Mouse (Mus musculus) limb, embryonic 15.5 days (tissue): Measurements from ENCODE around the gene Serpina3a. TPM values are rescaled to one million over a fixed set of nuclear protein-coding genes. Genes with fewer than 3 reads are reported as not detected.

Source experiments
- ATAC-seq: fragments of 200-750 bp; cut with Nextera tagmentation; 2 replicates; pipeline ENCODE4 v1.8.0; 2017; ENCODE audit warnings: low read depth, moderate TSS enrichment; ENCODE audit not compliant: insufficient number of reproducible peaks, low FRiP score, low TSS enrichment
- H3K27ac ChIP-seq: fragments of 300-500 bp; sonication (generic); 2 replicates; pipeline ENCODE4 v1.5.1; 2015; ENCODE audit warnings: moderate library complexity, mild to moderate bottlenecking, inconsistent platforms
- H3K27me3 ChIP-seq: fragments of 300-500 bp; sonication (generic); 2 replicates; pipeline ENCODE4 v1.6.1; 2015; ENCODE audit warnings: inconsistent platforms
- H3K36me3 ChIP-seq: fragments of 300-500 bp; sonication (generic); 2 replicates; pipeline ENCODE4 v1.6.1; 2015; ENCODE audit warnings: inconsistent platforms
- H3K4me1 ChIP-seq: fragments of 300-500 bp; sonication (generic); 2 replicates; pipeline ENCODE4 v1.6.1; 2015; ENCODE audit warnings: inconsistent platforms
- H3K4me2 ChIP-seq: fragments of 300-500 bp; sonication (generic); 2 replicates; pipeline ENCODE4 v1.6.1; 2015; ENCODE audit warnings: mild to moderate bottlenecking, inconsistent platforms
- H3K4me3 ChIP-seq: fragments of 300-500 bp; sonication (generic); 2 replicates; pipeline ENCODE4 v1.5.1; 2015; ENCODE audit warnings: mild to moderate bottlenecking, inconsistent platforms
- H3K9ac ChIP-seq: fragments of 300-500 bp; sonication (generic); 2 replicates; pipeline ENCODE4 v1.6.1; 2015; ENCODE audit warnings: inconsistent platforms
- H3K9me3 ChIP-seq: fragments of 300-500 bp; sonication (generic); 2 replicates; pipeline ENCODE4 v1.6.1; 2016; ENCODE audit warnings: inconsistent platforms
- WGBS: fragments of 180-500 bp; shearing (Covaris S2); methylation state at CpG from one replicate; pipeline ENCODE4 v1.1.7; 2015; 5-methylcytosine and 5-hydroxymethylcytosine counted together
- polyA plus RNA-seq: library from polyadenylated mRNA; unstranded; fragments of >200 nt; fragmentation: Nextera tagmentation; extraction: Ambion mirVana; gene quantifications from 2 replicates; pipeline ENCODE4 v1.2.1, GENCODE M21; 2015

The Serpina3a gene
- polyA plus RNA-seq, 1 experiment from 2014 or later = not detected

- no peak overlapping the region for H3K9ac ChIP-seq
- WGBS = 82% methylated on average over 2 of the region's 2 CpGs
Observed at GRCm38 (mm10) chr12:104108507-104108906, 4.0 kb upstream of the Serpina3a start.

DNA sequence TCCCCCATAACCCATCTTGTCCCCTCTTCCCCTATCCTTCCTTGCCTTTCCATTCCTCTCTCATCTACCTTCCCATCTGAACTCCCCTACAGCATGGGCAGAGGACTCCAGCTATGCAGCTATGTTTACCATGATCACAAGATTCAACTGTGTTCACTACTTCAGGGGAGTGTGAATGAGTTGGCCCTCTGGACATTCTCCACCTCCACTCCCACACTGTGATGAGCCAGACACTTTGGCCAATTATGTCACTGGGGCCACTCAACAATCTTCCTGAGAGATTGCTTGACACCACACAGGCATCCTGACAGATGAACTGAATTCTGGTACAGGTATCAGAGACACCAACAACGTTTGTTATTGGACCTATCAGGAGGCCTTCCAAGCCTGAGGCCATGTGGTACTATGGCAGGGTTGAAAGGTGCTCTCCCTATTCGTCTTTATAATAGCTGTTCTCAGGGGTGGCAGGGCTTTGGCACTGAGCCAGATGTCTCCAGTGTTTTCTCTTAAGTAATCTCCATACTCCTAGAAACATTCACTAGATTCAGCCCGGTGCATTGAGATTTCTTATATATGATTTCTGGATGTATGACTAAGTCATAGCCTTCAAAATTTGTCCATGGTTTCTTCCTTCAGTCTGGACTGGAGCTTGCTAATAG is 2.5 kb downstream of the Serpina3a start:
- Histone ChIP-seq H3K4me3 (no peak overlapping the region), H3K27ac (no peak overlapping the region), H3K27me3 (no peaks in the 10 kb centered on the region), H3K4me1 (no peaks in the 10 kb centered on the region), H3K36me3 (no peaks in the 10 kb centered on the region), H3K4me2 (no peak overlapping the region), H3K9me3 (no peaks in the 10 kb centered on the region), H3K9ac (no peak overlapping the region)
- no peak for ATAC-seq
- 42% methylated on average over 3 of the region's 3 CpGs for WGBS

More at GRCm38 (mm10) chr12:104108507-104108906, 4.0 kb upstream of the Serpina3a start:
- Histone ChIP-seq H3K27ac (no peak overlapping the region), H3K27me3 (no peaks in the 10 kb centered on the region), H3K4me1 (no peaks in the 10 kb centered on the region), H3K9me3 (no peaks in the 10 kb centered on the region), H3K4me2 (no peak overlapping the region), H3K4me3 (no peak overlapping the region), H3K36me3 (no peaks in the 10 kb centered on the region)
- ATAC-seq = no peak

DNA sequence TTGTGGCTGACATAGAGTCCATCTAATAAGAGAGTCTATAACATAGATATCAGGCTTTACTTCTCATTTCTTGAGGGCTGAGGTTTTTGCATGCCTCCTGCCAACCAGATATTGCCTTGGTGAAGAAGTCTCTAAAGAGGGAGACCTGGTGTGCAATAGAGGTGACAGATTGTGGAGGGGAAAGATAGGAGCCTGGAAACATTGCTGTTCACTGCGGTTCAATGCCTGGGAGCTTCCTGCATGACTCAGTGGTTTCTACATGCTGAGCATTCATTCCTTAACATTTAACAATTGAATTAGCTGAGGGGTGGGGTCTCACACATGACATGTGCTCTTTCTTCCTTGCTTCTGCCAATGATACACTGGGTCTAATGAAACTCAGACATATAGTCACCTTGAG is 10.6 kb downstream of the Serpina3a start:
- 90% methylated on average over 1 of the region's 1 CpGs for WGBS
- H3K9ac ChIP-seq = no peak overlapping the region

GRCm38 (mm10) chr12:104123996-104124395 is 11.5 kb downstream of the Serpina3a start:
- Histone ChIP-seq H3K27ac (no peak overlapping the region), H3K9ac (no peak overlapping the region), H3K36me3 (no peaks in the 10 kb centered on the region), H3K9me3 (no peaks in the 10 kb centered on the region), H3K4me2 (no peak overlapping the region), H3K4me1 (no peaks in the 10 kb centered on the region), H3K4me3 (no peak overlapping the region), H3K27me3 (no peaks in the 10 kb centered on the region)
- ATAC-seq = no peak
- 75% methylated on average over 2 of the region's 2 CpGs for WGBS

More for the DNA sequence above, 10.6 kb downstream of the Serpina3a start:
- Histone ChIP-seq H3K4me2 (no peak overlapping the region), H3K9me3 (no peaks in the 10 kb centered on the region), H3K36me3 (no peaks in the 10 kb centered on the region), H3K27me3 (no peaks in the 10 kb centered on the region), H3K4me3 (no peak overlapping the region), H3K4me1 (no peaks in the 10 kb centered on the region), H3K27ac (no peak overlapping the region)
- no peak for ATAC-seq

DNA sequence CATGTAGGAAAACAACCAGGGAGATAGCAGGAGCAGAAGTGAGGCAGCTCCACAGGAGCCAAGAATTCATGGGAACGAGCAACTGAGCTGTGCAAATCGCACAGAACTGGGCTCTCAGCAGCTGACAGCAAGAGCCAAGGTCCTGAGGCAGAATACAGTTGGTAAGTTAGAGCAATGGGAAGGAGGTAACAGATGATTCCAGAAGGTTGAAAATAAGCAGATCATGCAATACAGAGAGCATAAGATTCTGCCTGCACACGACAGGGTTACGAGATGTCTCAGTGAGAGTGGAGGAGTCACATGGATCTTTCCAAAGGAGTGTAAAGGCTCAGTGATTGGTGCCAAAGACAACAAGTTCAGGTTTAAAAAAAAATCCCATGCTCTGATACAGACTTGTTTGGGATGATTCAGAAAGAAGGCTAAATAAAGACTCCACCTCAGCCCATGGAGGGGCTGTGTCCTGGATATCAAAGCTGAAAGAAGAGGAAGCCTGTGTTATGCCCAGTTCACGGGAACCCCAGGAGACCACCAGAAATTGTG is 12.6 kb downstream of the Serpina3a start:
- ATAC-seq = no peak
- Histone ChIP-seq H3K27ac (no peak overlapping the region), H3K4me1 (no peaks in the 10 kb centered on the region), H3K36me3 (no peaks in the 10 kb centered on the region), H3K27me3 (no peaks in the 10 kb centered on the region), H3K9me3 (no peaks in the 10 kb centered on the region), H3K4me2 (no peak overlapping the region), H3K4me3 (no peak overlapping the region), H3K9ac (no peak overlapping the region)
- 79% methylated on average over 5 of the region's 5 CpGs for WGBS

DNA sequence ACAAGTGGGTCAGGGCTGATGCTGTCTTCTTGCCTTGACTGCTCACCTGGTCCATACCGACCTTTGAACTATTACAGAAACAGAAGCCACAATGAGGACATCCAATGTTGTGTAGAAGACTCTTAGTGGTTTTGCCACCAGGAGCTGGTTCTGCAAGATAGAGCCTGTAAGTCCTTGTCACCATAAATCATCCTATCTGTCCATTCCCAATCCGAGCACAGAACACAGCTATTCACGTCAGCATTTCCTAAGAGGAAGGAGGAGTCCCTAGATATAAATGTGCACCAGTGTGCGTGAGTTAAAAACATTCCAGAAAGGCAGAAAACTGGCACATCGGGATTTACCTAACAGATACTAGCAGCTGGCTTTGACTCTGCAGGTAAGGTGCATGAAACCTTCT is 15.2 kb downstream of the Serpina3a start, which contains the start of gene Serpina3b:
Serpina3b (plus strand) TSS at position 301 of the 400 bp plus-strand sequence.
- ATAC-seq = no peak
- H3K4me1 ChIP-seq = no peaks in the 10 kb centered on the region
- no peaks in the 10 kb centered on the region for H3K27me3 ChIP-seq
- no peak within 1 kb of the TSS for H3K9ac ChIP-seq
- H3K9me3 ChIP-seq = no peaks in the 10 kb centered on the region
- no peaks in the 10 kb centered on the region for H3K36me3 ChIP-seq
- H3K27ac ChIP-seq = no peak within 1 kb of the TSS
- no peak within 1 kb of the TSS for H3K4me3 ChIP-seq
- 68% methylated on average over 5 of the region's 5 CpGs for WGBS
- H3K4me2 ChIP-seq = no peak within 1 kb of the TSS

GRCm38 (mm10) chr12:104131041-104131440 is 18.5 kb downstream of the Serpina3a start:
- ATAC-seq = no peak
- Histone ChIP-seq H3K27ac (no peak overlapping the region), H3K27me3 (no peaks in the 10 kb centered on the region), H3K36me3 (no peaks in the 10 kb centered on the region), H3K4me3 (no peak overlapping the region), H3K4me2 (no peak overlapping the region), H3K9me3 (no peaks in the 10 kb centered on the region), H3K9ac (no peak overlapping the region), H3K4me1 (no peaks in the 10 kb centered on the region)

- Histone ChIP-seq H3K9me3 (no peaks in the 10 kb centered on the region), H3K27me3 (no peaks in the 10 kb centered on the region), H3K27ac (no peak overlapping the region), H3K4me1 (no peaks in the 10 kb centered on the region), H3K4me2 (no peak overlapping the region), H3K9ac (no peak overlapping the region), H3K4me3 (no peak overlapping the region), H3K36me3 (no peaks in the 10 kb centered on the region)
- ATAC-seq = no peak
- WGBS = 78% methylated on average over 2 of the region's 2 CpGs
Observed at GRCm38 (mm10) chr12:104138216-104138615, 25.7 kb downstream of the Serpina3a start.

GRCm38 (mm10) chr12:104140543-104141103 is 28.1 kb downstream of the Serpina3a start:
- Histone ChIP-seq H3K9ac (no peak overlapping the region), H3K27ac (no peak overlapping the region), H3K36me3 (no peaks in the 10 kb centered on the region), H3K27me3 (no peaks in the 10 kb centered on the region), H3K4me3 (no peak overlapping the region), H3K9me3 (no peaks in the 10 kb centered on the region), H3K4me1 (no peaks in the 10 kb centered on the region), H3K4me2 (no peak overlapping the region)
- ATAC-seq = no peak
- 87% methylated on average over 4 of the region's 4 CpGs for WGBS

GRCm38 (mm10) chr12:104141506-104141905 is 29.0 kb downstream of the Serpina3a start:
- no peaks in the 10 kb centered on the region for H3K4me1 ChIP-seq
- no peak for ATAC-seq
- no peak overlapping the region for H3K9ac ChIP-seq
- no peak overlapping the region for H3K4me2 ChIP-seq
- WGBS = 79% methylated on average over 1 of the region's 1 CpGs
- H3K27ac ChIP-seq = no peak overlapping the region
- no peaks in the 10 kb centered on the region for H3K9me3 ChIP-seq
- no peak overlapping the region for H3K4me3 ChIP-seq
- H3K36me3 ChIP-seq = no peaks in the 10 kb centered on the region
- H3K27me3 ChIP-seq = no peaks in the 10 kb centered on the region

- ATAC-seq = no peak
- H3K36me3 ChIP-seq = no peaks in the 10 kb centered on the region
- no peaks in the 10 kb centered on the region for H3K4me1 ChIP-seq
- no peak overlapping the region for H3K9ac ChIP-seq
- WGBS = 53% methylated on average over 1 of the region's 1 CpGs
- H3K9me3 ChIP-seq = no peaks in the 10 kb centered on the region
- H3K4me3 ChIP-seq = no peak overlapping the region
- H3K27ac ChIP-seq = no peak overlapping the region
- H3K4me2 ChIP-seq = no peak overlapping the region
- no peaks in the 10 kb centered on the region for H3K27me3 ChIP-seq
Observed at GRCm38 (mm10) chr12:104142427-104142826, 29.9 kb downstream of the Serpina3a start.

DNA sequence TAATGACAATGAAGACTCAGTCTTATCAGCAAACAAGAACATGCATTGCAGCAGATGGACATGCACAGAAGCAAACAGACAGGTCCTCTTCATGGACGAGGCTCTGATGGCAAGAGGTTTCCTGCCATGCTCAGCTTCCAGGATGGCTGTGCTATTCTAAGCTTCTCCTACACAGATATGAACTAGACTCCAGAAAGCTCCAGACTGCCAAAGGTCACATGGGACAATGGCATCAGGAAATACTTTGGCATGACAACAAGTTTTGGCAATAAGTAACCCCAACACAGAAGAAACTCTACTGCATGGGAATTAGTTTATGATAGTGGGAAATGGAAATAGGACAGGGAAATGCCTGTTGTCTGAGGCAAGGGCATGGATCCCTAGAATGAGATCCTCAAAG is 30.8 kb downstream of the Serpina3a start:
- no peak overlapping the region for H3K9ac ChIP-seq
- H3K9me3 ChIP-seq = no peaks in the 10 kb centered on the region
- no peak overlapping the region for H3K27ac ChIP-seq
- no peak for ATAC-seq
- H3K4me2 ChIP-seq = no peak overlapping the region
- no peaks in the 10 kb centered on the region for H3K27me3 ChIP-seq
- H3K4me3 ChIP-seq = no peak overlapping the region
- H3K4me1 ChIP-seq = no peaks in the 10 kb centered on the region
- 68% methylated on average over 1 of the region's 1 CpGs for WGBS
- H3K36me3 ChIP-seq = no peaks in the 10 kb centered on the region
